Mouse (Mus musculus): ENCODE results near the gene Maml3. TPM values are rescaled to one million over a fixed set of nuclear protein-coding genes. Genes with fewer than 3 reads are reported as not detected.

Maml3 gene
- polyA plus RNA-seq, 1 experiment from 2014 or later, result 5.2 TPM

DNA sequence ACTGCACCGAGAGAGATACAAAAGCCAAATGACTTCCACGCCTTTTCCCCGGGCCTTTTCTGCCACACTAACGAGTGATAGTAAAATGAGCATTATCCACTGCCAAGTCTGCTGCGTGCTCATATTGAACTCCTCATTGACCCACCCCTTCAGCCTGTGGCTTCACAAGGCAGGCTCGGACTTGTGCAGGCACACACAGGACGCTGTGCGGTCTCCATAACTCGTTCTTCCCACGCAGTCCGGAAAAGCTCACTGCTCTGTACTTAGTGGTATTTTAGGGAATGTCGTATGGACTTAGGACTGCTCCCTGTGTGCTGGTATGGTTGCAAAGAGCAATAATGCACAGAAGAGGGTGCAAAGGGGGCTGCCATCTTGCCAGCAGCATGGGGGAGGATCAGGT lies 262.7 kb downstream of the Maml3 start:
- H3K9me3 ChIP-seq (ENCODE audit: control insufficient read depth, low read length), result no peaks in the 10 kb centered on the region
- H3K36me3 ChIP-seq (ENCODE audit: control insufficient read depth, insufficient read depth, low read length), result no peaks in the 10 kb centered on the region
- no peaks in the 10 kb centered on the region for H3K27me3 ChIP-seq (replicated peaks; ENCODE audit: control insufficient read depth, insufficient read depth, low read length)
- H3K27ac ChIP-seq (ENCODE audit: low read depth, low read length), result no peak overlapping the region; the same call in 1 of the 2 replicates
- H3K4me2 ChIP-seq (ENCODE audit: low read length), result no peak overlapping the region
- peak; percentile 46; the same call in 1 of the 2 replicates for ATAC-seq
- no peak overlapping the region for H3K9ac ChIP-seq (ENCODE audit: low read depth, low read length)
- H3K4me1 ChIP-seq (ENCODE audit: control insufficient read depth, insufficient read depth, low read depth, low read length), result peaks cover 9% of the 10 kb centered on the region
- 68% methylated on average over 12 of the region's 12 CpGs for WGBS
- H3K4me3 ChIP-seq (ENCODE audit: low read length), result no peak overlapping the region

DNA sequence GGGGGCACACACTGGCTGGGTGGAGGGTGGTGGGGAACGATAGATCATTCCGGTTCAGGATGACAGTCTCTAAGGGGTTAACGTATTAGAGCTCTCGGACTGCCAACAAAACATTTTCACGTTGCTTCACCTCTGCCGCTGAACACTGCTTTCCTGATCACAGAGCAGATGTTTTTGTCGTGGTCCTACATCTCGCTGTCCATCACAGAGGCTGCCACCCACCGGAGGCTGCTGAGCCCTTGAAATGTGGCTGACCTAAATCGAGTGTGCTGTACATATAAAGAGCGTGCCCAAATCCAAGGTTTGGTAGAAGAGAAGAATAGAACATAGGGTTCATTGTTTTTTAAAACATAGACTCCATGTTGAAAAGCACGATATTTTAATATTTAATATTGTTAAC lies 263.3 kb downstream of the Maml3 start:
- Histone ChIP-seq H3K27ac (ENCODE audit: low read depth, low read length) (no peak overlapping the region), H3K4me2 (ENCODE audit: low read length) (no peak overlapping the region), H3K9ac (ENCODE audit: low read depth, low read length) (no peak overlapping the region; the same call in 1 of the 2 replicates), H3K27me3 (replicated peaks; ENCODE audit: control insufficient read depth, insufficient read depth, low read length) (no peaks in the 10 kb centered on the region), H3K36me3 (ENCODE audit: control insufficient read depth, insufficient read depth, low read length) (no peaks in the 10 kb centered on the region), H3K9me3 (ENCODE audit: control insufficient read depth, low read length) (no peaks in the 10 kb centered on the region), H3K4me1 (ENCODE audit: control insufficient read depth, insufficient read depth, low read depth, low read length) (peaks cover 9% of the 10 kb centered on the region), H3K4me3 (ENCODE audit: low read length) (no peak overlapping the region)
- peak; percentile 64 for ATAC-seq
- WGBS, result 46% methylated on average over 12 of the region's 12 CpGs

DNA sequence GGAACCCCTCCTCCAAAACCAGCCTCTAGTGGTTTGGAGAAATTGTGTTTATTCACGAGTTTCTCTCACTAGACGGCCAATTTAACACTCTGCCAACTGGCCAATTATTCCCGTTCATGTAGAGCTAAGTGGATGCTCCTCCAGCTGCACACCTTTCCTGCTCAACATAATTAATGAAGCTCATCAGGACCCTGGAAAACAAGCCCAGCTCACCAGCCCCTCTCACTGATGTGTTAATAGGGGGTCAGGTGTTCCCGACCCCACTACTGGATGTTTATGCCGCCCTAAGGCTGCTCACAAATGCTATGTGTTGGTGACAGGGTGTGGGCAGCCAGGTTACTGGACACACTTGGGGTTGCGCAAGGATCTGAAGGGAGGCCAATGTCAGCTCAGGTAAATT lies 263.7 kb downstream of the Maml3 start:
- no peak overlapping the region for H3K27ac ChIP-seq (ENCODE audit: low read depth, low read length)
- H3K36me3 ChIP-seq (ENCODE audit: control insufficient read depth, insufficient read depth, low read length), result no peaks in the 10 kb centered on the region
- H3K4me3 ChIP-seq (ENCODE audit: low read length), result no peak overlapping the region
- 60% methylated on average over 6 of the region's 6 CpGs for WGBS
- peak; percentile 69 for ATAC-seq
- no peak overlapping the region for H3K9ac ChIP-seq (ENCODE audit: low read depth, low read length)
- no peaks in the 10 kb centered on the region for H3K9me3 ChIP-seq (ENCODE audit: control insufficient read depth, low read length)
- H3K27me3 ChIP-seq (replicated peaks; ENCODE audit: control insufficient read depth, insufficient read depth, low read length), result no peaks in the 10 kb centered on the region
- H3K4me2 ChIP-seq (ENCODE audit: low read length), result no peak overlapping the region
- H3K4me1 ChIP-seq (ENCODE audit: control insufficient read depth, insufficient read depth, low read depth, low read length), result peaks cover 9% of the 10 kb centered on the region

DNA sequence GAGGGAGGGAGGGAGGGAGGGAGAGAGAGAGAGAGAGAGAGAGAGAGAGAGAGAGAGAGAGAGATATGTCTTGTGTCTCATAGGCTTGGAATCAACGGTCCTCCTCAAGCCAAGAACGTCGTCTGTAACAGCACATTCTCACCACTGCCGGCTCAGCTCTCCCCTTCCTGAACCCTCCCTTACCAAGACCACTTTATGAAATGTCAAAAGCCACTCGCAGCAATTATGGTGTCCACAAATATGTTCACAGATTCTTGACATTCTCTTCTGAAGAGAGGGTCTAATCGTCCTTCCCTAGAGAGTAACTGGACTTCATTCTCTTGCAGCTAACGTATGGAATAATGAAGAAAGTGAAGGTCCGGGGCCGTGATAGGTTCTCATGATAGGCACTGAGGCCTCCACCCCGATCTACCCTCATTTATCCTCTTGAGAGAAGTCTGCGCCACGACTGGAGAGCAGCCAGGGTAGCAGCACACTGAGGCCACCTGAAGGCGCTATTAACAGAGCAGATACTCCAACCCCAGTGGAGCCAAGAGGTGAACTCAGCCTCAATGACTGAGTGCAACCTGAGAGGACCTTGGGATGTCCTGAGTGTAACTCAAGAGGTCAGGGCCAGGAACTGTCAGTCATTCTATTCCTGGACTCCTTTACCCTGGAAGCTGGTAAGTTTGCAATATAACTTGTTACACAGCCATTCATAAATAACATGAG lies 264.6 kb downstream of the Maml3 start:
- Histone ChIP-seq H3K36me3 (ENCODE audit: control insufficient read depth, insufficient read depth, low read length) (no peaks in the 10 kb centered on the region), H3K27me3 (replicated peaks; ENCODE audit: control insufficient read depth, insufficient read depth, low read length) (no peaks in the 10 kb centered on the region), H3K9me3 (ENCODE audit: control insufficient read depth, low read length) (no peaks in the 10 kb centered on the region), H3K27ac (ENCODE audit: low read depth, low read length) (no peak overlapping the region), H3K9ac (ENCODE audit: low read depth, low read length) (no peak overlapping the region), H3K4me2 (ENCODE audit: low read length) (no peak overlapping the region), H3K4me1 (ENCODE audit: control insufficient read depth, insufficient read depth, low read depth, low read length) (peaks cover 9% of the 10 kb centered on the region), H3K4me3 (ENCODE audit: low read length) (no peak overlapping the region)
- ATAC-seq, result no peak
- WGBS, result 89% methylated on average over 13 of the region's 13 CpGs

DNA sequence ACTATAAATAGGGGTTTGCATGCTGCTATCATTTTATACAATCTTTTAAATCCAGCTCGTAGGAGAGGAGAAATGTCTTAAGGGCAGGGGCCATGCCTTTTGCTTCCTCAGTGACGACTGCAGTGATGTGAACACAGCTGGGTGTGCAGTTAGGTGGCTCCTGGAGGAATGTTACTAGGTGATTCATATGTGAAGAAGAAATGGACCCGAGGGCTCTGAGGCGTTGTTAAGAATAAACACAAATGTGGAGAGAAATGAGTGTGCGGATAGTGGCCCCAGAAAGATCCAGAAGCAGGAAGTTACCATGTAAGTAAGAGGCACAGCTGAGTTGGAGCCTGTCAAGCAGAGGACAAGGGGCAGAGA lies 265.5 kb downstream of the Maml3 start:
- Histone ChIP-seq H3K4me2 (ENCODE audit: low read length) (no peak overlapping the region), H3K27me3 (replicated peaks; ENCODE audit: control insufficient read depth, insufficient read depth, low read length) (no peaks in the 10 kb centered on the region), H3K4me3 (ENCODE audit: low read length) (no peak overlapping the region), H3K9me3 (ENCODE audit: control insufficient read depth, low read length) (no peaks in the 10 kb centered on the region), H3K36me3 (ENCODE audit: control insufficient read depth, insufficient read depth, low read length) (no peaks in the 10 kb centered on the region), H3K4me1 (ENCODE audit: control insufficient read depth, insufficient read depth, low read depth, low read length) (peaks cover 9% of the 10 kb centered on the region), H3K9ac (ENCODE audit: low read depth, low read length) (no peak overlapping the region), H3K27ac (ENCODE audit: low read depth, low read length) (no peak overlapping the region)
- ATAC-seq, result no peak
- WGBS, result 76% methylated on average over 5 of the region's 5 CpGs

DNA sequence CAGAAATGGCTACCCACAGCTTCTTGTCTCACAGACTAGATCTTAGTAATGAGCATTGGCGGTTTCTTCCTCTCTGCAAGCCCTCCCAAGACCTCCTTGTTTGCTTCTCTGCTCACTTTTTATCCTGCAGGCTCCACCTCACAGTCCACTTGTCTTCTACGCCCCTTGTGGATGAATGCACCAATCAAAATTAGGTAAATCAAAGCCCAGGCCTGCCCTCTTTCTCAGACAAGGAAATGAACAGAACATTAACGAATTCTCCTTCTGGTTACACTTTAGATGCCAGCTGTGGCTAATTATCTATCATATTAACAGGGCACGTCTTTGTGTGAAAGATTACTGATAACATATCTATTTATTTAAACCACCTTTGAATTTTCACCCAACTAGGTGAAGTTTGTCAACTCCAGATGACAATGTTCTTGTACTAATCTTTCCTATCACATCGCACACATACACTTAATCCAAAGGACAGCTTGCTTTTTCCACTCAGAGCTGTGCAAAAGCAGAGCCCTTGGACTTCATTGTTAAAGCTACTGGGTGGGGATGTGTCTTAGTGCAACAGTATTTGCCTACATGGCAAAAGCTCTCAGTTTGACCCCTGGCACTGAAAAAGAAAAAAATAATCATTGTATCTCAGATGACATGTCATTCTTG lies 266.1 kb downstream of the Maml3 start:
- no peaks in the 10 kb centered on the region for H3K36me3 ChIP-seq (ENCODE audit: control insufficient read depth, insufficient read depth, low read length)
- H3K27me3 ChIP-seq (replicated peaks; ENCODE audit: control insufficient read depth, insufficient read depth, low read length), result no peaks in the 10 kb centered on the region
- ATAC-seq, result no peak
- no peak overlapping the region for H3K27ac ChIP-seq (ENCODE audit: low read depth, low read length)
- no peak overlapping the region for H3K4me3 ChIP-seq (ENCODE audit: low read length)
- no peak overlapping the region for H3K4me2 ChIP-seq (ENCODE audit: low read length)
- H3K9ac ChIP-seq (ENCODE audit: low read depth, low read length), result no peak overlapping the region
- peaks cover 9% of the 10 kb centered on the region for H3K4me1 ChIP-seq (ENCODE audit: control insufficient read depth, insufficient read depth, low read depth, low read length)
- no peaks in the 10 kb centered on the region for H3K9me3 ChIP-seq (ENCODE audit: control insufficient read depth, low read length)
- 69% methylated on average over 5 of the region's 5 CpGs for WGBS

DNA sequence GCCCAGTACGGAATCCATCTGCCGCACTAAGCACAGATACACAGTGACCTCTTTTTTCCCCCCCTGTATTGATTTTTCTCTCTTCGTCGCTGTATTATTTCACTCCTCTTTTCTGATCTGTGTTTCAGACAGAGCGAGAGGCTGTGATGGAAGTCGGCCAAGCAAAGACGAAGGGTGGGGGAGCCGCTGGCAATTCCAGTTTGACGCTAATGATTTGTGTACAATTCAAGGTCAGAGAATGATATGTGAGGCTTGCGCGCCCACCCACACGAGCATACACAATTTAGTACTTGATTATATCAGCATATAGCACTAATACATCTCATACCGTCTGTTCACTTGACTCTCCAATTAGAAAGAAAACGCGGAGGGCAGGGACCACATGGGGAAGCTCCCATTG lies 271.9 kb downstream of the Maml3 start:
- no peak overlapping the region for H3K9ac ChIP-seq (ENCODE audit: low read depth, low read length)
- H3K4me1 ChIP-seq (ENCODE audit: control insufficient read depth, insufficient read depth, low read depth, low read length), result peaks cover 3% of the 10 kb centered on the region
- 50% methylated on average over 15 of the region's 15 CpGs for WGBS
- H3K27ac ChIP-seq (ENCODE audit: low read depth, low read length), result no peak overlapping the region
- H3K27me3 ChIP-seq (replicated peaks; ENCODE audit: control insufficient read depth, insufficient read depth, low read length), result no peaks in the 10 kb centered on the region
- no peak for ATAC-seq
- H3K9me3 ChIP-seq (ENCODE audit: control insufficient read depth, low read length), result no peaks in the 10 kb centered on the region
- H3K4me3 ChIP-seq (ENCODE audit: low read length), result no peak overlapping the region
- no peak overlapping the region for H3K4me2 ChIP-seq (ENCODE audit: low read length)
- H3K36me3 ChIP-seq (ENCODE audit: control insufficient read depth, insufficient read depth, low read length), result no peaks in the 10 kb centered on the region

DNA sequence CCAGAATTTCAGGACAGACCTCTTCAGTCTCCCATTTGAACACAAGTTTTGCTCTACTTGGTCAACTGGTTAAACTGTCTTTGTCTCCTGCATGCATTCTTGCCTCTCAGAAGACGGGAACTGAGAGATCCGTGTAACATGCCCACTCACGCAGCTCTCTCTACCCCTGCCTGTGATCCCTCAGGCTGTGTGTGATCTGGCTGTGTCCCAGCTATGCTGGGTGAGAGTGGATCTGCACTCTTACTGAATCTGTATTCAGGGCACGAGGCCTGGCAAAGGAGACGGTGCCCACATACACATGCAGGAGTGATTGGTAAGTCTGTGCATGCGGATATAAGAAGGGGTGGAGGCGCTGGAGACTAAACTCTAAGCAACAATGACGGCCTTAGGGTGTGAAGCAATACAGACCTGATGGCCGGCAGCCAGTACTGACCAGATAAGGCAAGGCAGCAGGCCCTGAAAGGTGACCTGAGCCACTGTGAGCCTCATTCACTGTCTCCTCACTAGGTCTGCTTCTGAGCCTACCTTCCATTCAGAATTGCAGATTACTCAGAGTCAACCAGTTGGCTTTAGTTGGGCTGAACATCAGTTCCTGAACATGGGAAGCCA lies 274.0 kb downstream of the Maml3 start:
- H3K9ac ChIP-seq (ENCODE audit: low read depth, low read length), result no peak overlapping the region
- no peaks in the 10 kb centered on the region for H3K36me3 ChIP-seq (ENCODE audit: control insufficient read depth, insufficient read depth, low read length)
- ATAC-seq, result 0 out of 2 replicates have a peak, but pooled peaks have one; percentile 54
- H3K4me3 ChIP-seq (ENCODE audit: low read length), result no peak overlapping the region
- H3K9me3 ChIP-seq (ENCODE audit: control insufficient read depth, low read length), result no peaks in the 10 kb centered on the region
- 84% methylated on average over 9 of the region's 9 CpGs for WGBS
- no peak overlapping the region for H3K4me2 ChIP-seq (ENCODE audit: low read length)
- H3K27ac ChIP-seq (ENCODE audit: low read depth, low read length), result no peak overlapping the region
- no peaks in the 10 kb centered on the region for H3K27me3 ChIP-seq (replicated peaks; ENCODE audit: control insufficient read depth, insufficient read depth, low read length)
- H3K4me1 ChIP-seq (ENCODE audit: control insufficient read depth, insufficient read depth, low read depth, low read length), result peaks cover 3% of the 10 kb centered on the region

DNA sequence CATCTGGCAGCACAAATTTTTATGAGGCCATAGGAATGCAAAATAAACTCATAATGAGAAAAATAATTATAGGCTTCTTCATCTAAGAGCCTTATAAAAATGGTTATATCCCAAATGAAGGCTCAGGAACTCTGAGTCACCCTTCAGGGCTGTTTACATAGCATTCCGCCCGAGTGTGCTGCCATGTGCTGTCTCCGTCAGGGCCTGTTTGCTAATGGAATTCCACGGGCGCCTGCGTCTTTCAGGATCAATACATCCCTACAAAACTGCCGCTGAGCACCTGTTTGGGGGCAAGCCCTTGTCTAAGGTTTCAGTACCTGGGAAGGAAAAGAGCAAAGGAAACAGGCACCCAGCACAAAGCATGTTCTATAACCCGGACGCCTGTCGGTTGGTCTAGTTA lies 279.3 kb downstream of the Maml3 start:
- H3K27me3 ChIP-seq (replicated peaks; ENCODE audit: control insufficient read depth, insufficient read depth, low read length), result no peaks in the 10 kb centered on the region
- no peak overlapping the region for H3K4me3 ChIP-seq (ENCODE audit: low read length)
- no peak overlapping the region for H3K27ac ChIP-seq (ENCODE audit: low read depth, low read length)
- H3K4me1 ChIP-seq (ENCODE audit: control insufficient read depth, insufficient read depth, low read depth, low read length), result no peaks in the 10 kb centered on the region
- WGBS, result 61% methylated on average over 10 of the region's 10 CpGs
- H3K4me2 ChIP-seq (ENCODE audit: low read length), result no peak overlapping the region
- no peaks in the 10 kb centered on the region for H3K9me3 ChIP-seq (ENCODE audit: control insufficient read depth, low read length)
- H3K9ac ChIP-seq (ENCODE audit: low read depth, low read length), result no peak overlapping the region
- no peak for ATAC-seq
- no peaks in the 10 kb centered on the region for H3K36me3 ChIP-seq (ENCODE audit: control insufficient read depth, insufficient read depth, low read length)
